Mouse (Mus musculus): ENCODE measurements at regions not wholly inside any gene's neighbourhood (a gene's known extent, or its start where the extent isn't known, plus 50 kb on each side); places are given as distances from the start of the nearest gene placed in this dataset.

DNA sequence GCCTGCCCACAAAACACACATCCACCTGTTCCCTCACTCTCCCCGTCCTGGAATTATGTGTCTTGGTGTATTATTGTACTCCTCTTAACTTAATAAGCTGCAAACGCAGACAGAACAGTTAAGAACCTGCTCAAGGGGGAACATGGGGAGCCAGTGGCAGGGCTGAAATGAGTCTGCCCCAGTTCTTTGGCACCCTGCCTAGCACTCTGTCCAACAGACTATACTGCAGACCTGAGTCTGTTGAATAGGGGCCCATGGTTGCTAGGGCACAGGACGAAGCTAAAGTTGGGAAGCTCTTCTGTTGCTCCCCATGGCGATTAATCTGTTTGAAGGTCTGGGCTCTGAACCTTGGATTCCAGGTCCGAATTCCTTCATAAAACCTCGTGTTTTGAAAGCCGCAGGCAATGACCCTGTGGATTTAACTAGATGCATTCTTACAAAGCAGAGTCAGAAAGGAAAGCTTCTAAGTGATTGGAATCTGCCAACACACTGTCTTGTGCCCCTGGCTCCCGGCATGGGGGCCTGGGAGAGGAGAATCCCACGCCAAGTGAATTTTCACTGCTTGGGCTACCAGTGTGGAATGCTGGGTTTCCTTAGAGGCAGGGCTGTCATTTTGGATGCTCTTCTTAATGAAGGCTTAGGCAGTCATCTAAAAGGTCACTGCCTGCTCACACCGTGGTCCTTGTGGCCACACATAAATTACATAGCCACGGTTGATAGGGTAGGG lies 479.3 kb downstream of the Nedd1 start:
- no peak for TF ChIP-seq CHD2 (IDR thresholded peaks at IDR 0.05; ENCODE audit: low read depth, low read length)
- TF ChIP-seq MAFK (IDR thresholded peaks at IDR 0.05; ENCODE audit: insufficient read depth, low read depth, low read length) = no peak
- no peak for TF ChIP-seq ZC3H11A (IDR thresholded peaks at IDR 0.05; ENCODE audit: borderline replicate concordance, low read depth, low read length)
- no peak for TF ChIP-seq ZNF384 (IDR thresholded peaks at IDR 0.05; ENCODE audit: low read depth, low read length)
- no peak for TF ChIP-seq HCFC1 (IDR thresholded peaks at IDR 0.05; ENCODE audit: borderline replicate concordance, insufficient read depth, low read length)
- no peak for DNase-seq (ENCODE audit: low read depth, low spot score)
- Histone ChIP-seq H3K36me3 (ENCODE audit: control insufficient read depth, insufficient read depth, low read length, poor library complexity, severe bottlenecking) (no peaks in the 10 kb centered on the region), H3K9me3 (ENCODE audit: control insufficient read depth, insufficient read depth, low read depth, low read length) (no peaks in the 10 kb centered on the region), H3K27ac (ENCODE audit: insufficient read depth, low read depth, low read length, poor library complexity, severe bottlenecking) (no peak overlapping the region), H3K9ac (ENCODE audit: insufficient read depth, low read depth, low read length, poor library complexity, severe bottlenecking) (no peak overlapping the region), H3K4me3 (ENCODE audit: insufficient read depth in 1 of 2, low read depth in 1 of 2, low read length in 2 of 2, poor library complexity in 1 of 2, severe bottlenecking in 1 of 2) (no peak overlapping the region), H3K4me1 (ENCODE audit: control insufficient read depth in 2 of 2, insufficient read depth in 2 of 2, low read length in 2 of 2, poor library complexity in 1 of 2) (no peaks in the 10 kb centered on the region)
- in situ Hi-C loops (cut with MboI; ENCODE audit: low sequenced_read_pairs in 2 of 2, unreplicated experiment in 2 of 2) = no loop called here

- Histone ChIP-seq H3K4me3 (ENCODE audit: insufficient read depth in 1 of 2, low read depth in 1 of 2, low read length in 2 of 2, poor library complexity in 1 of 2, severe bottlenecking in 1 of 2) (no peak overlapping the region), H3K9ac (ENCODE audit: insufficient read depth, low read depth, low read length, poor library complexity, severe bottlenecking) (no peak overlapping the region), H3K9me3 (ENCODE audit: control insufficient read depth, insufficient read depth, low read depth, low read length) (no peaks in the 10 kb centered on the region), H3K27ac (ENCODE audit: insufficient read depth, low read depth, low read length, poor library complexity, severe bottlenecking) (no peak overlapping the region), H3K4me1 (ENCODE audit: control insufficient read depth in 2 of 2, insufficient read depth in 2 of 2, low read length in 2 of 2, poor library complexity in 1 of 2) (no peaks in the 10 kb centered on the region), H3K36me3 (ENCODE audit: control insufficient read depth, insufficient read depth, low read length, poor library complexity, severe bottlenecking) (no peaks in the 10 kb centered on the region)
- TF ChIP-seq HCFC1 (IDR thresholded peaks at IDR 0.05; ENCODE audit: borderline replicate concordance, insufficient read depth, low read length) (no peak), ZNF384 (IDR thresholded peaks at IDR 0.05; ENCODE audit: low read depth, low read length) (no peak), ZC3H11A (IDR thresholded peaks at IDR 0.05; ENCODE audit: borderline replicate concordance, low read depth, low read length) (no peak), MAFK (IDR thresholded peaks at IDR 0.05; ENCODE audit: insufficient read depth, low read depth, low read length) (no peak), CHD2 (IDR thresholded peaks at IDR 0.05; ENCODE audit: low read depth, low read length) (no peak)
- no peak for DNase-seq (ENCODE audit: low read depth, low spot score)
- in situ Hi-C loops (cut with MboI; ENCODE audit: low sequenced_read_pairs in 2 of 2, unreplicated experiment in 2 of 2) = no loop called here
These were observed 484.3 kb downstream of the Nedd1 start for GRCm38 (mm10) chr10:92237881-92238280.

DNA sequence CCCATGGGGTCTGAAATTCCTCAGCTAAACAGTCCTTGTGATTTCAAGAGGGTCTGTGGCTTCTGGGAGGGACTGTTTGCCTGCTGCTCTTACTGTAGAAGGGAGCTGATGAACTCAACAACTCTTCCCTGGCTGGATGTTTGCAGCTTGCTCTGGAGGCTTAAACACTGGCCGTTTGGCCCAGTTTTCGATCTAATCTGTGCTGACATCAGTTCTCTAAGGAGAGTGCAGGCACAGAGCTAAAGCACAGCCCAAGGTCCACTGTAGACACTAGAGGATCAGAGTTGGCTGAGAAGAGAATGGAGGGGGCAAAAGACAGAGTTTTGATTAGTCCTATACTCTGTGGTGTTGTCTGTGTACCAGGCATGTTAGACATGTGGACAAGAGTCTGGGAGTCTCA lies 490.1 kb downstream of the Nedd1 start:
- Histone ChIP-seq H3K9me3 (ENCODE audit: control insufficient read depth, insufficient read depth, low read depth, low read length) (no peaks in the 10 kb centered on the region), H3K9ac (ENCODE audit: insufficient read depth, low read depth, low read length, poor library complexity, severe bottlenecking) (no peak overlapping the region), H3K36me3 (ENCODE audit: control insufficient read depth, insufficient read depth, low read length, poor library complexity, severe bottlenecking) (no peaks in the 10 kb centered on the region), H3K4me1 (ENCODE audit: control insufficient read depth in 2 of 2, insufficient read depth in 2 of 2, low read length in 2 of 2, poor library complexity in 1 of 2) (no peaks in the 10 kb centered on the region), H3K4me3 (ENCODE audit: insufficient read depth in 1 of 2, low read depth in 1 of 2, low read length in 2 of 2, poor library complexity in 1 of 2, severe bottlenecking in 1 of 2) (no peak overlapping the region), H3K27ac (ENCODE audit: insufficient read depth, low read depth, low read length, poor library complexity, severe bottlenecking) (no peak overlapping the region)
- no peak for DNase-seq (ENCODE audit: low read depth, low spot score)
- TF ChIP-seq ZC3H11A (IDR thresholded peaks at IDR 0.05; ENCODE audit: borderline replicate concordance, low read depth, low read length) (no peak), ZNF384 (IDR thresholded peaks at IDR 0.05; ENCODE audit: low read depth, low read length) (no peak), HCFC1 (IDR thresholded peaks at IDR 0.05; ENCODE audit: borderline replicate concordance, insufficient read depth, low read length) (no peak), CHD2 (IDR thresholded peaks at IDR 0.05; ENCODE audit: low read depth, low read length) (no peak), MAFK (IDR thresholded peaks at IDR 0.05; ENCODE audit: insufficient read depth, low read depth, low read length) (no peak)
- in situ Hi-C loops (cut with MboI; ENCODE audit: low sequenced_read_pairs in 2 of 2, unreplicated experiment in 2 of 2) = no loop called here

DNA sequence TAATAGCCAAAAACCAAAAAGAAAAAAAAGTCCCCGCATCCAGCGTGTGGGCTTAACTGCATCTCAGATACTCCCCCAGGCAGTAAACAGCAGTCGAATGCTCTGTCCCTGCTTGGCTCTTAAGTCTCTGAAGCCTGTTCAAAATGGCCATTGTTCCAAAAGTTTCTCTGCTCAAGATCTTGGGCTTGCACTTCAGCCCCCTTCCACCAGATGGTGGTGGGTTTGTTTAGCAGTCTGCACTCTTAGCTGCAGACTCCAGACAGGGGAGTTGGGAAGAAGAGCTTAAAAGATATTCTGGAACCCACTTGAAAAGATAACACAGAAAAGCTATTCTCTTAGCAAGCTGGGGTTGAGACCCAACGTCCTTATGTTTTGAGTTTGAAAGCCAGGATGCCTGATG lies 496.4 kb downstream of the Nedd1 start:
- DNase-seq (ENCODE audit: low read depth, low spot score) = no peak
- H3K36me3 ChIP-seq (ENCODE audit: control insufficient read depth, insufficient read depth, low read length, poor library complexity, severe bottlenecking) = no peaks in the 10 kb centered on the region
- TF ChIP-seq MAFK (IDR thresholded peaks at IDR 0.05; ENCODE audit: insufficient read depth, low read depth, low read length) = no peak
- TF ChIP-seq HCFC1 (IDR thresholded peaks at IDR 0.05; ENCODE audit: borderline replicate concordance, insufficient read depth, low read length) = no peak
- no peak for TF ChIP-seq ZNF384 (IDR thresholded peaks at IDR 0.05; ENCODE audit: low read depth, low read length)
- no peak for TF ChIP-seq CHD2 (IDR thresholded peaks at IDR 0.05; ENCODE audit: low read depth, low read length)
- TF ChIP-seq ZC3H11A (IDR thresholded peaks at IDR 0.05; ENCODE audit: borderline replicate concordance, low read depth, low read length) = no peak
- no peak overlapping the region for H3K9ac ChIP-seq (ENCODE audit: insufficient read depth, low read depth, low read length, poor library complexity, severe bottlenecking)
- H3K27ac ChIP-seq (ENCODE audit: insufficient read depth, low read depth, low read length, poor library complexity, severe bottlenecking) = no peak overlapping the region
- no peak overlapping the region for H3K4me3 ChIP-seq (ENCODE audit: insufficient read depth in 1 of 2, low read depth in 1 of 2, low read length in 2 of 2, poor library complexity in 1 of 2, severe bottlenecking in 1 of 2)
- no peaks in the 10 kb centered on the region for H3K4me1 ChIP-seq (ENCODE audit: control insufficient read depth in 2 of 2, insufficient read depth in 2 of 2, low read length in 2 of 2, poor library complexity in 1 of 2)
- no peaks in the 10 kb centered on the region for H3K9me3 ChIP-seq (ENCODE audit: control insufficient read depth, insufficient read depth, low read depth, low read length)
- in situ Hi-C loops (cut with MboI; ENCODE audit: low sequenced_read_pairs in 2 of 2, unreplicated experiment in 2 of 2) = no loop called here

Measured in ES-E14 (cell line).